Mouse (Mus musculus) frontal cortex, postnatal 36 days (tissue): Measurements from ENCODE around the gene Slc4a4.

Experiments used
- DNase-seq, 2 experiments: peaks; one replicate each; pipeline ENCODE4 v3.0.0; 2022; ENCODE audit warnings: low spot score in 2 of 2

The Slc4a4 gene

DNA sequence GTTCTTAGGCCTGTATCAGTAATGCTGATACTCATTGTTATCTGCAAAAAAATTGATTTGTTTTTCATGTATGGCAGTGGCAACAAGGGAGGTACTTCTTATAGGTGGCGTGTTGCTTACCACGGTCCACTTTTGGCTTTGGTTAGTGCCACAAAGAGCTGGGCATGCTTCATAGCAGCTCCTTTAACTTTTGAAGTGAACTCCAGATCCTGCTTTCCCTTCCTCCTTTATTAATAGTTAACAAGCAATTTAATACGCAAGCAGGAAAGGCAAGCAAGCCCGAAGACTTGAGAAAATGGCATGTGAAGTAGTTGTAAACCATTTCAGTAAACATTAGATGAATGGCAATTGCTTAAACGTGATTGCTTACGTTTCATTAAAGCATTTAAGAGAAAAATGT lies 113.2 kb downstream of the Slc4a4 start:
- no peak for DNase-seq

GRCm38 (mm10) chr5:89000598-89000997 lies 114.0 kb downstream of the Slc4a4 start:
- no peak for DNase-seq

DNA sequence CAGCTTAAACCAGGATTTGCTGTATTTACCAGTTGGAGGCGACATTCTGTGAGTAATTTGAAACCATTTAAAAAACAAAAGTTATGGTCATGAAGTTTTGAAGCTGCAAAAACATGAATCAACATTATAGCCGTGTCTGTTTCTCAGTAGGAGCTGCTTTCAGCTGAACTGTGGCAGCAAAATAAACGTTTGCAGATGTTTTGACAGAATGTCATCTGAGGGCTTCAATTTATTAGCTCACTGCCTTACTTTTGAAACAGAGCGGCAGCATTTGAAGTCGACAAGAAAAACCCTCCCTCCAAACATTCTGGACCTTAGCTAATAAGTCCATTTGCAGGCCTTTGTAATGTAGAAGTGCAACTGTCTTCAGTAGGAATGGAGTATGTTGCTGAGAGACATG lies 123.5 kb downstream of the Slc4a4 start:
- no peak for DNase-seq

DNA sequence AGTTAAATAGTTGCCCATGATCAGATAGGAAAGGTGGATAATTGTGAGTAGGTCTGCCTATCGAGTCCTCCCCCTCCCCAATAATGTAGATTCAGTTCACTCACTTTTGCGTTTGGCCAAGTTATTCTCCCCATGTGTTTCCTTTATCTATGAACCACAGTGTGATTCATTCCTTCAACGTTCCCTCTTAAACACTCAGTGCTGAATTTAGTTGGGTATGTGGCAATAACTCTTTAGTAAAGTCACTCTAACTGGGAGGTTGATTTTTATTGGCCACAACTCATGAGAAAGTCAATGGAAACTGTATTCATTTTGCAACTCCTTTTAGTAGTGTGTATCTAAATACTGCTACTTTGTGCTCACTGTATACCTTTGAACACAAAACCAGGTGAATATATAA lies 125.8 kb downstream of the Slc4a4 start:
- DNase-seq = no peak

GRCm38 (mm10) chr5:89014782-89015181 lies 128.2 kb downstream of the Slc4a4 start:
- peak in 1 of 2 experiments; percentile 27 for DNase-seq

DNA sequence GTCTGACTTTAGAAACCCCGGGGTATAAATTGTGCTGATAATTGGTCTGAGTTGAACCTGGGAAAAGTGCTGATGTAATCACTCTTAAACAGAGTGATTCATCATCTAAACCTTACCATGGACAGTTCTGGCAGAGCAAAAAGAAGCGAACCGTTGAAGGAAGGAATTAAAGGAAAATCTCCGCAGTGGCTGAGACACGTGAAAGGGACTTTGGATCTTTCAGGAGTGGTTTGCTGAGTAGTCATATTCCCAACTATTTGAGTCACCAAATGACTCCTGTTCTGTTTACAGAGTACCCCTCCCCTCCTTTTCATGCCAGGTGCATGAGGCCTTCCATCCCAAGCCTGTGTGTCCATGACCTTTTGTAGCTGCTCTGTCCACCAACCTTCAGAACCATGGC lies 129.3 kb downstream of the Slc4a4 start:
- no peak for DNase-seq

DNA sequence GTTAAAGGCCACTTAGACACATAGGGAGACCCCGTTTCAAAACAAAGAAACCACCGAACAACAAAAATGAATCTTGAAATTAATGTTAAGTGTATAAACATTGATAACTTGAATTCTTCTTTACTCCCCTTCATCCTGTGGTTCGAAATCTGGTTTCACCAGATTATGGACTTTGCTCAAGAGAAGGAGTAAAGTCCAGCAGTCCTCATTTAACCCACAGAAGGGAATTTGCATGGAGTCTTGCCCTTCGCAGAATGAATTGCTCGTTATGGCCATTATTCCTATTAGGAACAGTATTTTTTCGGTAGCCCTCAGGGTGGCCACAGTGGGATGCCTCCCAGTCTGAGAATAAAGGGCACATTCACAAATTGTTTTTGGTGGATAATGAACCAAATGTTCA lies 131.9 kb downstream of the Slc4a4 start:
- DNase-seq = no peak

- no peak for DNase-seq
These were observed 137.8 kb downstream of the Slc4a4 start for GRCm38 (mm10) chr5:89024413-89024812.

- no peak for DNase-seq
These were observed 141.0 kb downstream of the Slc4a4 start for GRCm38 (mm10) chr5:89027518-89028085.

DNA sequence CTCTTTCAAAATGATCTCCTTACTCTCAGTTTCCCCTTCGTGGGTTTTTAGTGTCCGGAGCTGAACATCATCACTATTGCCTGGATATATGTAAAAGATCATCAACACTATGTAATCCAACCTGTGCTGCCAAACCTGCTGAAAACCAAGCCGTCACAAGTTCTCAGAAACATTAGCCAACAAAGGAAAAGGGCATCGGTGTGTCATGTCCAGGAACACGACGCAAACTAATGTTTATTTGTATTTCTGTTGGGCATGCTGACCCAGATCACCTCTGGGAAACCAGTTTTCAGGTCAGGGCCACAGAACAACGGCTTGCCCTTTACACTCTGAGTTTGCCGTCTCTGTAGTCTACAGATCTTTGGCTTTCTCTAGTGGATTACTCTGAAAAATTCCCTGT lies 146.0 kb downstream of the Slc4a4 start:
- DNase-seq = no peak

DNA sequence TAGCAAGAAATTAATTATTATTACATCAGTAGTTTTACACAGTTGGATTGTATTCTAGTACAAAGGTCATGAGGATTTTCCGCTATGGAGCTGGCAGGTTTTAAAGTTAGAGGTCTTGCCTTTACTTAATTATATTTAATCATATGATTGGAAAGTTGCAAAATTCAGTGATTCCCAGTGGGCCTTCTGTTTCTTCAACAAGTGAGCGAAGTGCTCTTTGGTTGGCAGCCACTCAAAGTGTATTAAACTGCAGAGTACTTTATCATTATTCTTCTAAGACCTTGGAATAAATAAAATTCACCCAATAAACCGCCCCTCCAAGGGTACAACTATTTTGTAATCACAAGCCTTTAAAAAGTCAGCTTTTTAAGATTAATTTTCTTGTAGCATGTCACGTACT lies 146.6 kb downstream of the Slc4a4 start:
- no peak for DNase-seq

DNA sequence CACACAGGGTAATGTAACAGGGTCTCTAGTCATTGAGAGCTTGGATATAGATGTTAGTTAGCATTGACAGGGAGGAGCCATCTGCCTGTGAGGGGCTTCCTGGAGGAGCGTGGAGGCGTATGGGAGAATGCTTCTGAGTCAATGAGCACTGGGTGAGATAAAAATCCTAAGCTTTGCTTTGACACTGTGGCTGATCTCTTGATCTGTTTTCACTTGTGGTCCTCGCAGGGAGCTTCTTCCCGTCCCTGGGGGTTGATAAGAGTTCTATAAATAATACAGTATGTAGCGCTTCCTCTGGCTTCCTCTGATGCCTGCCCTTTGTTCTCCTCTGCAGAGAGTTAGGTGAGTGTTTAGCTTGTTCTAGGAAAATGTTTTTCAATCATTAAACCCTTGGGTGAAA lies 149.5 kb downstream of the Slc4a4 start:
- DNase-seq = no peak

DNA sequence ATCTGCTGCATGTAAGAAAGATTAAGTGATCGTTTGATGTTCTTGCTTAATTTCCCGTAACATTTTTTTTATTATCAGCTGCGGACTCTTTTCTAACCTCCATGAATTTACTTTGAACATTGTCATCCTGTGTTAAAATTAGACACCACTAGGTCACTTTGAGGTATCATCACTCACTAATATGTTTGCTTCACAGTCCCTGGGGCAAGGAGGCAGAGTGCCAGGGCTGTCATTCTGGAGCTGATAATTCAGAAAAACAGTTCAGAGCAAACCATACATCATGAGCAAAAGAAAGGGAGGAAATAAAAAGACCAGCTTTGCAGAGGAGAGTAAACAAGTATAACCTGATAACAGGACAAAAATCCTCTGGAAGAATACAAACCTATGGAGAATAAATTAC lies 154.2 kb downstream of the Slc4a4 start:
- no peak for DNase-seq

DNA sequence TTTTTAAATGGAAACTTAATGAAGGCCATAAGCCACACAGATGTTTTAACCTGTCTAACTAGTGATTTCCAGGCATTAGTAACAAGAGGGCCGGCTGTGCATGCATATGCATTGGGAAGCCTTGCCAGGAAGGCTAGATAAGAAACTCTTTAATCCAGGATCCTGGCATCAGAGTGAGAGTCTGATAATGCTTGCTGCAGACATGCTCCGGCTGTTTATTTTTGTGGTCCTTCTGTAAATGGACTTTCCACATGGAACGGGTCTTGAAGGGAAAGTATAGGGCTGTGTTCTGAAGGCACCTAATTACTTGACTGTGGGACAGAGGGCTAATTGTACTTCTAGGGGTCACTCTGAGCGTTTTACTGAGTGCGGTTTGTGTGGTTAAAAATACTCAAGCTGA lies 157.2 kb downstream of the Slc4a4 start:
- no peak for DNase-seq

DNA sequence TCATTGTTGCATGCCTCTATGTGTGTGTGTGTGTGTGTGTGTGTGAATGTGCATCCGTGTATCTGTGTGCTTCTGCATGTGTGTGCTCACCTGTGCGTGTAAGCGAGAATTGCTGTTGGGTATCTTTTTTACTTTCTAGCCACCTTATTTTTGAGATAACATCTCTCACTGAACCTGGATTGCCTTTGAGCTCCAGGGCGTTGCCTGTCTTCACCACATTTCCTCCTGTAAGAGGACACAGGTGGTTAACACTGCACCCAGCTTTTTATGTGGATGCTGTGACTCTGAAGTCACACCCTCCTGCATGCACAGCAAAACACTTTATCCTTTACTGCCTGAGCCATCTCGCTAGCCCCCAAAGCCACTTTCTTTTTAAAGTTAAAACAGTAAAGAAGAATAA lies 158.2 kb downstream of the Slc4a4 start:
- no peak for DNase-seq

- no peak for DNase-seq
These were observed 165.0 kb downstream of the Slc4a4 start for GRCm38 (mm10) chr5:89051577-89051976.

GRCm38 (mm10) chr5:89052230-89052629 lies 165.6 kb downstream of the Slc4a4 start:
- DNase-seq = no peak

- DNase-seq = no peak
These were observed 169.0 kb downstream of the Slc4a4 start for GRCm38 (mm10) chr5:89055656-89056055.

GRCm38 (mm10) chr5:89056370-89056769 lies 169.8 kb downstream of the Slc4a4 start:
- DNase-seq = peak; percentile 18 to 73

DNA sequence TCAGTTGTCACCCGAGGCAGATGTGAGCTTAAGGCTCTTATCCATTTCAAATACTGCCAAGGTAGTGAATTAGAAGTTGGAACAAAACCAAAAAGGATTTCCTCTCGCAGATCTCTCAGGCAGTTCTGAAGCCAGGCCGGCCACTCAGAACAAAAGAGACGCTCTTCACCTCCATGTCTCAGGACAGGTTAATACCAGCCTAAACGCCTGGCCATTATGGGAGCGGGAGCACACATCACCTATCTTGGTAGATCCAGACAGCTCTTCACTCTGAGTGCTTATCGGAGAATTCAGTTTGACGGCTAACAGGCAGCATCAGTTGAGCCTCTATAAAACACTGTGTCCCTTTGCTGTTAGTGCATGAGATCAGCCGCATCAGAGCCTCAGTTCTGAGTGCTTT lies 174.5 kb downstream of the Slc4a4 start:
- no peak for DNase-seq

DNA sequence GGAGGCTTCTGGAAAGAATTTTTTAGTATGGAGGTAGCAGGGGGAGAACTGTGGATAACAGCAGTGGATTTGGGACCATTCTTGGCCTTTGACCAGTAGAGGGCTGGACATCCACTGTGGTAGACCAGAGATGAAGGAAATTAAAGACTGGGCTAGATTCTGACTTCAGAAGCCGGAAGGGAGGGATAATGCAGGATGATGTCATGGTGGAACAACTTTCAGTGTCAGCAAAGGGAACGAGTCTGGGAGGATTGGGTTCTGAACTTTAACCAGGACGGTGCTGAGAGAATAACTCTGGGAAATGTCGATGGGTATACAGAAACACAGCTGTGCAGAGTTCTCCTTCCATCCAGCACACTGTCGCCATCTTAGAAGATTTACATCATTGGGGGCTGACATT lies 175.7 kb downstream of the Slc4a4 start:
- no peak for DNase-seq

DNA sequence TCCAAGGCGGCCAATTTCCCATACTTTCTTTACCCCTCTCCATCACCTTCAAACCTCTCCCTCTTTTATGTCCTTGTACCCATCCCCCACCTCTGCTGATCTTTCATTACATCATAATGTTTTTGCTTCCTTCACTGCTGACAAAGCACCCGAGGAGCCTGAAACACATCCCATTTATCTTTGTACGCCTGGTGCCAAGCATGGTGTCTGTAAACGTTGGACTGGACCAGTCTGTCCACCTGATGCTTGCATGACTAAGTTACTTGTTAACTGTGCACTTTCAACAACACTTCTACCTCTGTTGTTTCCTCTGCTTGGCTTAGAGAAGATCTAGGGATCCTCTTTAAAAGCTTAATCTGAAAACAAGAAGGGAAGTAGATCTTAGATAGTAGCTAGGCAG lies 180.5 kb downstream of the Slc4a4 start:
- no peak for DNase-seq

- no peak for DNase-seq
These were observed 181.5 kb downstream of the Slc4a4 start for GRCm38 (mm10) chr5:89068072-89068471.

GRCm38 (mm10) chr5:89070051-89070450 lies 183.4 kb downstream of the Slc4a4 start:
- DNase-seq = no peak

DNA sequence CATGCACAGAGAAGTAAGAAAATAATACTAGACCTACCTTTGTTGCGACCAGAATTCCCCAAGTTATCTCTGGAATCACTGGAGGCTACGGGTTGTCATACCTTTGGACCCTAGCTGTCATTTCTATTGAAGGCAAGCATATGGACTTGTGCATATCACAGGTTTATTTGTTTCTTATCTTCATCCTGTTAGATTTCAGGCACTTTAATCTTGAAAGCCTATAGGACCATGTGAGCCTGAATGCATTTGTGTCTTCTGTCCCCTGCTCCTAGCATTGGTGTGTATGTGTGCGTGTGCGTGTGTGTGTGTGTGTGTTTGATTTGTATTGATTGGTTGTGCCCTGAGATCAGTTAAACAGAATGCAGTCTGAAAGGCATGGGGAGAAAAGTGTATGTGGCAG lies 185.3 kb downstream of the Slc4a4 start:
- no peak for DNase-seq
